Mouse (Mus musculus) liver, adult 2 months (tissue): ENCODE measurements around the gene Gm10190.

Source experiments
- CTCF ChIP-seq: fragments of 200-500 bp; IDR thresholded peaks from 2 replicates; pipeline ENCODE4 v1.5.1; 2011; ENCODE audit warnings: low read depth, low read length, control low read depth
- POLR2A ChIP-seq: fragments of 200-500 bp; IDR thresholded peaks from 2 replicates; pipeline ENCODE4 v1.6.1; 2011; ENCODE audit warnings: low read length, control low read depth; ENCODE audit not compliant: insufficient read depth; ENCODE audit errors: extremely low read depth

GRCm38 (mm10) chr17:80372989-80373725, at the start of gene Gm10190:
- TF ChIP-seq CTCF (no peak), POLR2A (peak; percentile 50; the same call in 1 of the 2 replicates)
